Mouse (Mus musculus) activated CD4-positive, CD25-positive, alpha-beta regulatory T cell, adult 4 months (primary cell): ENCODE measurements around the gene Atp1a1. TPM values are rescaled to one million over a fixed set of nuclear protein-coding genes. Genes with fewer than 3 reads are reported as not detected.
A peak's percentile ranks its signal among the peaks of the same experiment; 100 is the strongest.

Experiments used
- ATAC-seq: one replicate; pipeline ENCODE4 v1.8.0; 2017
- polyA plus RNA-seq, 2 experiments: library from polyadenylated mRNA; unstranded; fragments of 100-300 nt; shearing (Covaris generic); gene quantifications; one replicate each; pipeline ENCODE4 v1.2.1; 2017

The Atp1a1 gene
- 10 to 100 TPM; 15.1 to 17.4 TPM for polyA plus RNA-seq

DNA sequence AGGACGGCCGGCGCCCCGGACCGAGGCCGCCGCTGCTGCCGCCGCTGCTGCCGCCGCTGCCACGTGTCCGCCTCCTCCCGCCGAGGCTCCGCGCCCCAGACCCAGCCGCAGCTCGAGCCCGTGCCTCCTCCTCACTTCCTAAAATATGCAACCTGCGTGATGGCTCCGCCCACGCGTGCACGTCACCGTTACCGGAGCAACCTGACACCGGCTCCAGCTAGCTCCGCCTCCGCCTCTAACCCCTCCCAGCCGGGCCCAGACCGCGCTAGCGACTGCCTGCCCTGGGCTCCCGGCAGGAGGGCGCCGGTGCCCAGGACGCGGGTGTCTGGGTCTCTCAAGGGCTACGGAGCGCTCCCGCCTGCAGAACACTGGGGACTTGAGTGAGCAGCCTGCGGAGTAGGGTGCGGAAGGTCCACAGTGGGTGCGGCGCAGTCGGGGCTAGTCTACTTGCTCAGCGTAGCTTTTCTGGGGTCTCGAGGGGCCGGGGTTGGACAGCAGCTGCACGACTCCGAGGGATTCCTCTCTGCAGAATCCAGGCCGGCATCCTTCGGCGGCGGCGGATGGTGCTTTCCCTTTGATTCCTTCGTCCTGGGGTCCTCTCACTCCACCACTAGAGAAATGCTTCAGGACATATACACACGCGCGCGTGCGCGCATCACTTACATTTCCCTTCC is at the start of gene Atp1a1:
Gene Atp1a1 (minus strand): TSS at position 135 of the 674 bp plus-strand sequence.
- ATAC-seq: peak; percentile 83

DNA sequence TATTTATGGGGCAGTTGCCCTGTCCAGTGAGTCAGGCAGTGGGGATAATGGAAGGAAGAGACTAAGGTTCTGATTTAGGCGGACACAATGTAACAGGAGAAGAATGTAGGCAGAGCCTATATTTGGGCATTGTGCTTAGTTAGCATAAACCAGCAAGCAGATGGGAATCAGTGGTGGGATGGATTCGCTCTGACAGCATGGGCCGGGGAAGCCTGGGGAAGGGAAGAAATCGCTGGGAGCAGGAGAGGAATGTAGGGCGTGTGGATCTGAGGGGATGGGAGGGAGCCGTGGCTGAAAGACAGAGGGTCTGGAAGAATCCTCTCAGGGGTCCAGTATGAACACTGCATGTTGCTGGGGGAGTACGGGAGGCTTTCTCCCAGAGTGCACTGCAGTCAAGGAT is 49.0 kb upstream of the Atp1a1 start:
- no peak for ATAC-seq

- no peak for ATAC-seq
These were observed 48.5 kb upstream of the Atp1a1 start for GRCm38 (mm10) chr3:101652967-101653366.

- no peak for ATAC-seq
These were observed 45.8 kb upstream of the Atp1a1 start for GRCm38 (mm10) chr3:101650328-101650727.

DNA sequence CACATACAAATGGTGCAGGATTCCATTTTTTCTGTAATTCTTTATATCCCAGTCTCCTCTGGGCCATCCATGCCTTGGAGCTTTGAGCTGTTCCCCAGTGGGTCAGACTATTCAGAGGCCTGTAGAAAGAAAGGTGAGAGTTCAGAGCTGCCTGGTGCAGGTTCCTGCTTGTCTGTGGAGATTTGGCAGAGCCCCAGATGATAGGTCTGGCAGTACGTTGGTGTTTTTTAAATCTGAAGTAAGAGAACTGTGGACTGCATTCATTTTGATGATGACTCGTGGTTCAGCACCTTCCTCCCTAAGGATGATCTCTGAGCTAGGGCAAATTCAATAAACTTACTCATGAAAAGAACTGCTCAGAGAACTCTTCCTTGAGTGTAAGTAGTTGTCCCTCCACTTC is 44.8 kb upstream of the Atp1a1 start:
- no peak for ATAC-seq

GRCm38 (mm10) chr3:101648096-101648793 is 43.8 kb upstream of the Atp1a1 start:
- no peak for ATAC-seq

GRCm38 (mm10) chr3:101646806-101647205 is 42.3 kb upstream of the Atp1a1 start:
- no peak for ATAC-seq

DNA sequence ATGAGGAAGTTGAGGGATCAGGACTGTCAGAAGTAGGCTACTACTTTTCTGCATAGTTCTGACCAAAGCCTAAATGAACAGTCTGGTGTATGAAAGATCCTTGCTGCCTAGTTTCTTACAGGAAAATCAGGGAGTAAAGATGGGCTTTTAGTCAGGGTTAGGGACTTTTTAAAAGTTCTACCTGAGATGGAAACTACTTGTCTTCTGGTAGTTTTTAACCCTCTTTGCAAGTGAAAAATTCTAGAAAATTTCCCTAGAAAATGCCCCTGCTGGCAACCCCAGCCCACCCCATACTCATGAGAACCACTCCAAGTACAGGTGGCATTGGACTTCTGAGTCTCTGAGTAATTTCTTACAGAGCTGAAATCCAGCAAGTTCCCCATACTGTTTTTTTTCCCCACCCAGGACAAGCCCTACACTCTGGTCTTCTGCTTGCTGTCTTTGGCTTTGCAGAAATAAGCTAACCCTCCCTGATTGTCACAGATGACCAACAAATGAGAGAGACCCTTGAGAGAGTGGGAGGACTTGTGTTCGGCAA is 41.2 kb upstream of the Atp1a1 start:
- no peak for ATAC-seq

DNA sequence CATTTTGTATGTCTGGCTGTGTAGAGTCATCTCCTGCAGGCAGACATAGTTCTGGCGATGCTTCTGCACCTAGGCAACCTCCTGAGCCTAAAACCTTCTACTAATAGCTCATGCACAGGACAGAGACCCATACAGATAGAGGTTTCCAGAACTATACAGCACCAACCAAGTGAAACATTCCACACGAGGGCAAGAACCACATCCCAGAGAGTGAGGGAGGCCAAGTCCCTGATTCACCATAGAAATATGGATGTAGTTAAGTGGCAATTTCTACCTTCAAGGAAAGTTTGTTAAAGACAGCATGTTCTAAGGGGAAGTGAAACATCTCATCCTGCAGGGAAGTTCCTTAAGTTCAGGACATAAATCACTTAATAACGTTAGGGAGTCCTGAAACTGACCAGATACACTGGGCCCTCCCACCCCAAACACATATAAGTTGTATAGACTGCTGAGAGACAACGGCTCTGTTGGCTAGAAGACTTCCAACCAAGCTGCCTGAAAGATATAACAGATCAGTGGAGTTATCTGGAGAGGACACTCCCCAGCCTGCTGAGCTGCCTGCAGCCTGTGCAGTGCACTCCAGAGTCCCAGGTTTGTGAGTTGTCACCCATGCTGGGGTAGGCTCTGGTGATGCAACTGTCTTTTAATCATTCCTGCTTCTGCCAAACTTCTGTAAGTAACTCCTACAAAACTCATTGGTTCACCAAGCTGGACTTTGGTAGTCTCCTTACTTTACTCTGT is 39.7 kb upstream of the Atp1a1 start:
- no peak for ATAC-seq

DNA sequence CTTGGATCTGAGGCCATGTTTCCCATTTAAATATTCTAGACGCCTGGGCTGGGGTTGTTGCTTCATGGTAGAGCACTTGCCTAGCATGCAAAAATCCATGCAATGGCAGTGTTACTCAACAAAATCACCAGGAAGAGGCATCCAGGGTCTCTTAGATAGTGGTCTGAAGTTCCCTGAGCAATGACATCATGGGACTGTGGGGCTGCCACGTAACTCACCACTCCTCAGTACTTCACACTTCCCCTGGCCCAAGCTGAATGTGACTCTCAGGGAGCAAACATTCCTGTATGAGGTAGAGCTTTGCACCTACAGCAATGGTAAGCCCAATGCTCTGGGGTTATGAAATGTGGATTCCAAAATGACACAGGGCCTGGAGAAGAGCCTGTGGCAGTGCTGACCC is 38.8 kb upstream of the Atp1a1 start:
- no peak for ATAC-seq

DNA sequence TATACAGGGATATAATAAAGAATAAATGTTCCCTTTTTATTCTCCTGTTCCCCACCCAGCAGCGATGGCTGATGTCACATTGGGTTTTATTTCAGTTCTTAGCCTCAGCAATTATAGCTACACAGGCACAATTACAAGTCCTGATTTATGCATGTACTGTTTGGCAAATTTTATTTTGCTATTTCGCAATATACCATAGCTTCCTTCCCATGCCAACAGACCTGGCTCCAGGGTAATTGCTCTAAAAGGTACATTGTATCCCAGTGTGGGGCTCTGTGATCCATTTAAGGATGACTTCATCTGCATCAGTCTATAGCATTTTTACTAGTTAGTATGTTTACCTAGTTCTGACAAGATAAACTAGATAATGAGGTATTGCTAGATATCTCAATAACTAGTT is 33.7 kb upstream of the Atp1a1 start:
- ATAC-seq: no peak

DNA sequence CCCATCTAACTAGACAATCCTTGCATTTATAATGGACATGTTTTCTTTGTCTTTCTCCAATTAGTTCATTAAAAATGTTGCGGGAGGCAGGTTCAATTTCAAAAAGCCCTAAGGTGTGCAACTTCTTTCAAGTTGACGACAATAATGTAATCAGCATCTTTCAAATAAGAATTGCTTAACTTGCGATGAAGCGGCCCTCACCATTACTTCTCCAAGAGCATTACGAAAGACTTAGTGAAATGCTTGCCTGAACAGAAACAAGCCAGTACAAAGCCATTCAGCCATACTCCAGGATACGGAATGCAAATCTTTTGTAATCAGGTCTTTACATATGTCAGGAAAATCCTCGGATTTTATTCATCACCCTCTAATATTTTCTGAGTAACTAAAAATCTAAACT is 32.0 kb upstream of the Atp1a1 start:
- no peak for ATAC-seq

DNA sequence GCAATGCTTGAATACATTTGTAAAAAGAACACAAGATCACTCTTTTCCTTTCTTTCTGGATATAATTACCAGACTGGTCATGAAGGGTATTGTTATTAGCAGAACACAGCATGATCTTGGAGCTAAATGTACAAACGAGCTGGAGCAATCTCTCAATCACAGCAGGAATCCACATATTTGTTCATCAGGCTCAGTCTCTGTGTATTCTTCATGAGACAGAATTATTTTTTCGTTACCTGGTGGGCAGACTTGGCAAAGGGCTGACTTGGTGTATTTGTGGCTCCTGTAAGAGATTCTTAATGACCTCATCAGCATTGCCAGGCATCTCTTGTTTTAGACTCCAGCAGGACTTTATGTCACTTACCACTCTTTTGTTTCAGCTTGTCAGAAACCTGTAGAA is 31.6 kb upstream of the Atp1a1 start:
- ATAC-seq: no peak

DNA sequence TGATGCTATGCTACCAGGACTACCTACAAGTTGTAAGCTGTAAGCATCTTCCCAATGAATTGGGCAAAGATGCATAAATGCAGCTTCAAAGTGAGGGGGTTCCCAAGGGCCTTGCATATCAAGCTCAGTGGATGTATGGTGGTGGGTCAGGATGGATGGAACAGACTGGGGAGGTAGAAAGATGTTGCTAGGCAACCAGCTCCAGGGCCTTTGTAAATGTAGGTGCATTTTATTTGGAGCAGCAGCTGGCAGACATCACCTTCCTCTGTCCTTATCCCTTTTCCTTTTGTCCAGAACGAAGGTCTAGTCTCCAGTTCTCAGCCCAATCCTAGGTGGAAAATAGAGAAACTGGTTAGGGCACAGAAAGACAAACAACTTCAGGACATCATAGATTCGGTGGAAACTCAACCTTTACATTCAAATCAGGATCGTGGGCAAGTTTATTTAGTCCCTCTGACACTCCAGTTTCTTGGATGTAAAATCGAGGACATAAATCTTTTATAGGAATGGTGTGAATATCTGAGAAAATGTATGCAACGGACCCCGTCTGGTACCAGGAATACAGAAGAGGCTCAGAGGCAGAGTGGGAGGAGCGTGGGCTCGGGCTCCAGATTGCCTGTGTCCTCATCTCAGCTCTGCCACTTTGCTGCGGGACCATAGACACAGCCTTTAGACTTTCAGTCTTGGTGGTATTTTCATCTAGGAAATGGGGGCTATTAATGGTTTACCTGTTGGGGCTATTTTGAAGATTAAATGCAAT is 29.8 kb upstream of the Atp1a1 start:
- ATAC-seq: no peak

GRCm38 (mm10) chr3:101628255-101628654 is 23.8 kb upstream of the Atp1a1 start:
- ATAC-seq: no peak

DNA sequence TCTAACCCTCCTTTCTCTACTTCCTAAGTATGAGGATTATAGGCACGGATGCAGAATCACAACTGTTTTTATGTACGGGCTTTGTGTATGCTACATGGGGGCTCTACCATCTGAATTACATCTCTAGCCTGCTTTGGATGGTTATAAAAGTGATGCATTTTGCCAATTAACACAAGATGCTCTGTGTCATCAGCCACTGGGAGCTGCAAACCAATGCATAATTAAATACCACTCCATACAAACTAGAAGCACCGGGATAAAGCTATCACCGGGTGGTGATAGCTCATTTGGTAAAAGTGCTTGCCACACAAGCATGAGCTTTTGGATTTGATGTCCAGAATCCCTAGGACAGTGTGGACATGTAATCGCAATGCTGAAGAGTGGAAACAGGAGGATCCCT is 19.8 kb upstream of the Atp1a1 start:
- ATAC-seq: no peak

DNA sequence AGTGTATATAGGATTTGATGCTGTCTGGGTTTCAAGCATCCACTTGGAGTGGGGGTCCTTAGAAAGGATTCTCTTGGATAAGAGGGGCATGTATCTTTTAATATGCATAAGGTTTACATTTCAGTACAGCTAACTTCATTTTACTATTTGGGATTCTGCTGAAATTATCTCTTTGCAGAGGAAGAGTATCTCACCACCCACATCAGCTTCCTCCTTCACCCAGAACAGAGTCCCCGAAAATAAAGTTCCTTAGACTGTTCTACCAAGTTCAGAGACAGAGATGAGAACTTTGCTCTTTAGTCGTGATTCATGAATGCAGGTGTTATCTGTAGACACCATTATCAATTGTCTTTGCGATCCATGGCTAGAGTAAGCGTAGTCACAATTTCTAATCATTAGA is 14.5 kb upstream of the Atp1a1 start:
- ATAC-seq: no peak

DNA sequence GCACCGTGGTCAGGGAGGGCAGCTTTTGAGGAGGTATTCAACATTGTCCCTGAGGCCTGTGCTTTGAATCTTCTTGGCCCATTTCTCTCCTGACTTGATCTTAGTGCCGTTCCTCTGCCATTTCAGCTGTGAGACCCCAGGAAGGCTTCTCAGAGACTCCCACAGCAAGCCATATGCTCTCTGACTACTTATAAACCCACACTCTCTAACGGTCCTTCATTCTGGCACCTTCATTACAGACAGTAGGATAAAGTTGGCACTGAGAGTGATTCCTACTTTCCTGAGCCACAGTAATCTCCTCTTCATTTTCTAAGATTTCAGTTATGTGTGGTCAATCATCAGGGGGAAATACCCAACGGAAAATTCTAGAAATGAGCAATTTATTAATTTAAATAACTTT is 14.0 kb upstream of the Atp1a1 start:
- no peak for ATAC-seq

DNA sequence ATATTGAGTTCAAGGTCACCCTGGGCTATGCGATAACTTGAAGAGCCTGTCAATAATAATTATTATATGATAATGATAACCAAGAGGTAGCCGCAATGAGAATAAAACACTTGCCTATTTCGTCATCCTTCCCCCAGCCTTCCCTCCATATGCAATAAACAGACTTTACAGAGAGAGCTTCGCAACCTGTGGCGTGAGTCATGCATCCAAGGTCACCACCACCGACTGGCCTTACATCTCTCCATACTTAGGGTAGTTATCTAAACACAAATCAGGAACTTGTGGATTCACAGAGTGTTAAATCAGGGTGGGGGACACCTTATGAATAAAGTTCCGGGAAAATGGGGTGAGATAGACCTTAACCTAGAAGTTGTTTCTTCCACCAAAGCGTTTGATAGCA is 13.0 kb upstream of the Atp1a1 start:
- ATAC-seq: no peak

DNA sequence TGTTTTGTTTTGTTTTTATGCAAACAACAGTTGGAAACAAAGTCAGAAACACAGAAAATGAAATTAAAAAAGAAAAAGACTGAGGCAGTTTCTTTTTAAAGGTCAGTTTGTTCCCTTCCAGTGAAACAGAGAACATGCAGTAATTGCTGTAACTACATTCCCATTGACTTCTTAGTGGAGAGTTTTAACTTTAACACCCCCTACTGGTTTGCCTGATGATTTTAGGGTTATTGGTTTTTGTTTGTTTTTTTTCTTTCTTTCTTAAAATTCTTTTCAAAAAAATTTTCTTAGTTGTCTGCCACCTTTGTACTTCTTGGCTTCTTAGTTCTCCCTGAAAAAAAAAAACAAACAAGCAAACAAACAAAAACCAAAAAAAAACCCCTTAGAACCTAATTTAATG is 12.5 kb upstream of the Atp1a1 start:
- ATAC-seq: no peak

DNA sequence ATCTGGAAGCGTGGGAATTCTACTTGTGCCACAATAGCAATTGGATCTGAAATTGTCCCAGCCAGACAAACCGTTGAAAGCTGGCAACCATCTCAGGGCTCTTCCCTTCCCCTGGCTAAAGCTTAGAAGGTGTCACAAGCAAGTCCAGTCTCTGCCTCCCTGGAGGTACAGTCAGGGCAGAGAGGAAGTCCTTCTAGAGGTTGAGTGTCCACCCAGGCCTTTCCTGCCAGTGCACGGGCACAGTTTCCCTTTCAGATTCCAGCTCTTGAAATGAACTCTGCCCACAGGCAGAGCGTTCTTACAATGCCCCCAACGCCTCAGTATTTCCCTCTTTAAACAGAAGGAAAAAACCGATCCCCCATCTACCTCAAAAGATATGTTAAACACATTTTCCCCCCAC is 11.4 kb upstream of the Atp1a1 start:
- no peak for ATAC-seq

DNA sequence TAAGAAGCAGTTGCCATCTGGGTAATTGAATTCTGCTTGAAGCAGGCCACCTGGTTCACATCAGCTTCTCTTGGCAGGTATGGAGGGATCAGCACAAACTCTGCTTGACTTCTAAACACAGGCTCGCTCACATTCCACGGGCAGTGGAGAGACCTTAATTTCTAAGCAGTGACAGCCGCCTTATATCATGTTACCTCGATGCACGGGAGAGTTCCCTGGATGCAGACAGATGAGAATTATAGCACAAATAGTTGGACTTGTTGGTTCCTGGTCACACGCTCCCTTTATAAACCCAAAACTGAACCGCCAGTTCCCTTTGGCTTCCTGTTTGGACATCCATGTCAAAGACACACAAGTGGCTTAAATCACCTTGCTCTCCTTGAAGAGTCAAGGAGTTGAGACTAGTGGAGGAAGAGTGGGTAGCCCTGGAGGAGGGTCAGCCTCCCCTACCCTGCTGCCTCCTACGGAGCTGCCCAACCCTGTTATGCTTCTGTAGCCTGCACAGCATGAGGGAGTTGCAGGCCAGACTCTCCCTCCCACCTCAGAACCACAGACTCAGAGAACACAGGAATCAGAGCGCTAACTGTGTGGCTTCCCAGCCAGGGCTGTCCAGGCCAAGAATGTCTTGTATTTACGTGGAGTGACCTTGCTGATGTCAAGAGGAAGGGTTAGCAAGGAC is 7.5 kb upstream of the Atp1a1 start:
- ATAC-seq: no peak
